Mouse (Mus musculus): ENCODE measurements at regions not wholly inside any gene's neighbourhood (a gene's known extent, or its start where the extent isn't known, plus 50 kb on each side); places are given as distances from the start of the nearest gene placed in this dataset.

DNA sequence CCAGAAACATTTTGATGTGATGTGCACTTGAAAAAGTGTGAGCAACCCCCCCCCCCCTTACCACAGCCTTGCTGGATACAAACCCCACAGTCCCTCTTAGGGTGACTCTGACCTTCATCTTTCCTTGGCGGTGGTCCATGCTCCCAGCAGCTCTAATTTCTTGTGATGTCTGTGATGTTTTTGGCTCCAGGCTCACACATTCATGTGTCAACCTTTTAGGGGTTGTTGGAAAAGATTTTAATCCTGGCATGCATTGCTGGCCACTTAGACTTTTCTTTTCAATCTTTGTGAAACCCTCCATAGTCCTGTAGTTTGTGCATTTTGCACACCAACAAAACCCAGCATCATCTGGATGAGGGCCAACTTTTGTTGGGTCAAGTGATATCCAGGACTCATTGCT lies 134.9 kb upstream of the Igfbp3 start:
- DNase-seq (ENCODE audit: low spot score): no peak

DNA sequence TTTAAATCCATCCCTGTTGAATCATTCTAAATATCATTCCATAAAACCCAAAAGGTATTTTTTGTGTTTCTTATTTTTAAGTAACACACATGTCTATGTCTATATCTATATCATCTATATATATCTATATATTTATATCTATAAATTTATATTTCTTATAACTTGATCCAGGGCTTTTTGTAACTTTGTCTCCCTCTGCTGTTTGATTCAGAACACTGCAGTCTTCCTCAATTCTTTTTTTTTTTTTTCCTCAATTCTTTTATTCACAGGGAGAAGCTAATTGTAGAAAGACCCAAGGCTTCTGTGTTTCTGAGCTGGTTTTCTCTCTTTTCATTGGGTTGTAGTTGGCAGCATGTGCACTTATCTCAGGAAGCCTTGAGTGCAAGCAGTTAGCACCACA lies 124.1 kb upstream of the Igfbp3 start:
- no peak for DNase-seq (ENCODE audit: low spot score)

DNA sequence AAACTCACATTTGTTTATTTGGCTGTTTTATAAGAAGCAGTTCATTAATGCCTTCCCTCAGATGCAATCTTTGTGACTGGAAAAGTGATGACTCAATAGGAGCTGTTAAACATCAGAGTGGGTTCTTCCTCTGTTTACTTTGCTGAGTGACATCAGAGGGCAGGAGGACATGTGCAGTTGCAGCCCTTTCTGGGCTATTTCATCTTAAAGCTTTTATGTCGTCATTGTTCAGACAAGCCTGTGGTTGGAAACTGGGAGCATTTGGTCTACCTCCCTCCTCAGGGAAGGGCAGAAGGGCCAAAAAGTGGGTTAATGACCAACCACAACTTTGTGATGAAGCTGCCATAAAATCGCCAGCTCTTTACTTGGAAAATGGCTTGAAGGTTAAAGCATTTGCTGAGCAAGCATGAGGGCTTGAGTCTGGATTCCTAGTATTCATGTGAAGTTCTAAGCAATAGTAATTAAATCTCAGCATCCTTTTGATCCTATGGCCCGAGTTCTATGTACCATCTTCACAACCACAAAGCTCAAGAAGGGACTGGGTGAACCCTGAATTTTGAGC lies 103.8 kb upstream of the Igfbp3 start:
- no peak for DNase-seq (ENCODE audit: low spot score)

DNA sequence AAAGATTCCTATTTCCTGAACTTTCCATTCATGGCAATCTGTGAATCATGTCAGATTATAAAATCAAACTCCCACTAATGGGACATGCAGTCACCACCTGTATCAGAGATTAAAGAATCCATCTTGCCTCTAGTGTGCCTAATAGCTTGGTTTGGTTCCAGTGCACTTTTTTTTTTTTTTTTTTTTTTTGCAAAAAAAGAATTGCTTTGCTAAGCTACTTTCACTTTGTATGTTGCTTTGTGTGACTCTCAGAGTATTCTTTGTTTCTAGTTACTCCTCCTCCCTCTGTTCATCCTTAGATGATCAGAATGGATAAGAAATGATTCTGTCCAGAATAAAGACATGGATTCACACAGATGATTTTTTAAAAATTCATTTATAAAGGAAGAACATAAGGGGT lies 82.5 kb upstream of the Igfbp3 start:
- DNase-seq (ENCODE audit: low spot score): no peak

DNA sequence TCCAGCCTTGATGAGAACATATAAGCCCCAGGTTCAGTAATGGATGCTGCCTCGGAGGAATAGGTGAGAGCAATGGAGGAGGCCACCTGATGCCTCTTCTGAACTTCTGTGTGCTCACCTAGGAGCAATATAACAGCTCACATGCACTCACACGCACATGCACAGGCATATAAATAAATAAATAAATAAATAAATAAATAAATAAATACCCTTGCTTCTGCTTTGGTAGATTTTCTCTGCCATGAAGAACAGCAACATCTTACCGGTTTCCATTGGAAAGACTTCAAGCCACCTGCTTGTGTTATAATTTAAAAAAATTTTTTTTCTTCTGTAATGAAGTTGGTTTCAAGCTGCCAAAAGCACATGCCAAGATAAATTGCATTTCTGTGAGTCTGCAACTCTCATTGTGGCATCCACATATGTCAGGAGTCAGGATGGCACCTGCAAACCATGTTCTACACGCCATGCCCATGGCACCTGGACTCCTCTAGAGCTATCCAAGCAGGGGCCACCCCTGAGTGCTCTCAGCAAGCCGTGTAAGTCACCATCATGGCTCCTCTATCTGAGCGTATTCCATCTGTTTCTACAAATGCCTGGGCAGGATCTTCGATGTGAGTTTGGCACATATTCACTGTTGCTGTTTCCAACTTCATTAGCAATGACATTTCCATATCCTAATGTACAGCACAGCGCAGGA lies 75.7 kb upstream of the Igfbp3 start:
- DNase-seq (ENCODE audit: low spot score): no peak

DNA sequence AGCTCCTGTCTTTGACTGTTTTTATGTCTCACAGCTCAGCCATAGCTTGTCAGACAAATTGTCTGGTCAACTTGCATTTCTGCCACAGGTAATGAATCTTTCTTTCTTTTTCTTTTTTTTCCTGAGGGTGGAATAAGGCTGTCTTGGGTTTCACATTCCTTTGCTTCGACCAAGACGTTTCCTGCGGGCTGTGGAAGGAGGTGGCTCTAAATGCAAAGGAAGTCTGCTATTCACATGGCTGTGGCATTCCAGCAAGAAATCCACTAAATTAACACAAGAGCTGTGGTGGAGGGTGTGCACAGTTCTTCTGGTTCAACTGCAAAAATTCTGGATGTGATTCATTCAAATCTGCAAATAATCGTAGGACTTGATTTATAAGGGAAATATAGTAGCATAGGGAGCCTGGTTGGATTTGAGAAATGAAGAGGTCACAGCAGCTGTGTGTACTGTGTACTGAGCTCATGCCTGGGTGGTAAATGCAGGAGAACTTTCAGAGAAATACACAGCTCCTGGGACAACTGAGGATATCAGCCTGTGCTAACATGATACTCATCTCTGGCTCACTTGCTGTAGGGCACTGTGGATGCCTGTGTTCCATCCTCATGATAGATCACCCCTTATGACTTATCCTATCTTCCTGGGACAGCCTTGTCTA lies 71.2 kb upstream of the Igfbp3 start:
- no peak for DNase-seq (ENCODE audit: low spot score)

DNA sequence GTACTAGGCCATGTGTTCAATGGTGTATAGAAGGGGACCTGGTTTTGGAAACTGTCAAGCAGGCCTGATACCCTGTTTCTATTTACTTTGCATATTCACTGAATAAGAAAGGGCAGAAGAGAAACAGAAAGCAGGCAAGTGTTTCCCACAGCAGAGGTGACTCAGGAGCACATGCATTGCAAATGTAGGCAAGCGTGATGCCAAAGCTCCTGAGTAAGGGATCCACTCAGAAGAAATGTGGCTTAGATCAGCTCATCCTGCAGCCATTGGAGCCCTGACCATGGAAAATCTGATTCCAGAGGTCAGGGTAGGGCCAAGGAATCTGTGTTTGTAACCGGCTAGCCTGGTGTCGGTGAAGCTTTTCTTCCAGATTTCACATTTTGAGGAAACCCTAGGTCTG lies 69.3 kb upstream of the Igfbp3 start:
- no peak for DNase-seq (ENCODE audit: low spot score)

DNA sequence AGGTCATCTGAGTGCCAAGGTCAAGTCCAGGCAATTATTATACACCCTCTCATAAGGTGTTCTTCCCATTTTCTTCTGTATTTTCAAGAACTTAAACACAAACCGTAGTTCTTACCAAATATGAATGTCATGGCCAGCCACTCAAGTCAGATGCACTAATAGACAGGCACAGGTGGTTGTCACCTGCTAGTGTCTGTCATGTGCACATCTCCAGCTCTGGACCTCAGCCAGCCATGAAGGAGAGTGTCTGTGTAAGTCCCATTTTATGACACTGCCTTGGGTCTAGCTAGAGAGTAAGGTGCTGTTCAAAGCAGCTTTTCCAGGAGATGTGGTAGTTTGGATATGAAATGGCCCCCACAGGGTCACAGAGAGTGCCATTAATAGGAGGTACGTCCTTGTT lies 68.5 kb upstream of the Igfbp3 start:
- no peak for DNase-seq (ENCODE audit: low spot score)

DNA sequence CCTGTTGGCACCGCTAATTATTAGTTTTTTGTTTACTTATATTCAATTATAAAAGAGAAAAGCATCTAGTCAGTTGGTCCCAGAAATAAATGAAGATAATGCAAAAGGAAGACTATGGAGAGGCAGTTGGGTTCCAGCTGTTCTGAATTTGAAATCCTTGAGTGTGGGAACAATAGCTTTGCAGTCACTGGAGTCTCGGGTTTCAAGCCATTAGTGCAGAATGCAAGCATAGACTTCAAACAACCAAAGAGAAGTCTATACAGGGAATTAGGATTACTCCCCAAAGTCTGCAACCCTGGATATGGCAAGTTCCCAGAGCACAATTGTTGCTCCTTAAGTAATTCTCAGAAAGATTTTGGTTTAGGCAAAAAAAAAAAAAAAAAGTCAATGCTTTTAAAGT lies 67.9 kb upstream of the Igfbp3 start:
- no peak for DNase-seq (ENCODE audit: low spot score)

DNA sequence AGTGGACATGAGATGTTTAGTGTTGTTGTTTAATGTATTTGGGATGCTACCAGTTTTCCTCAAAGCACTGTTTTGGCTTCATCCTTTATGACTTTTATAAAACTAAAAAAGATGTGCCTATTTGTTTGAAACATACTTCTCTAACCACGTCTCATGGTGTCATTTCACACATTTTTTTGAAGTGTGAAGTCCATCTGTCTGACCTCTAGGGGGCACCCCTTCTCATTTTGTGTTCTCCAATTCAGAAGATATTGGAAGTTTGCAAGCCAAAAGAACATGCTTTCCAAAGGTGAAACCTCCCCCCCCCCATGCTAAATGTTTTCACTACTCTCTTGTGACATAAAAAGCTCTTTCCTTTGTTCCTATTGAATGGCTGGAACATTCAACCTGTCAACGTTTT lies 66.2 kb upstream of the Igfbp3 start:
- peak; percentile 1 for DNase-seq (ENCODE audit: low spot score)

DNA sequence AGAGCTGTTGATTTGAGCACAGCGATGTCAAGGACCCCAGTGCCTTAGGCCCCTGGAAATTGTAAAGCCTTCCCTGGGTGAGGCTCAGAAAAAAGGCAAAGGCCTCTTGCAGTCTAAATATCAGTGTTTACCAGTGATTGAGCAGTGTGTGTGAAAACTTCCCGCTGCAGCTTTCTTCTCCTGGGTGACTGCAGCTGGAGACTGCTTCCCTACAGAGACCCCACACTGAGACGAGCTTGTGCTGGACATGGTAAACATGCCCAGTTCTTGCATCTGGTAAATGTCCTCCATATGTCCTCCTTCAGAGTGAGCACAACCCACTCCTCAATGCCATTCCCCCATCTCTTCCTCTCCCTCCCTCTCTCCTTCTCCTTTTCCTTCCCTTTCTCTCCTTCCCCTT lies 58.8 kb upstream of the Igfbp3 start:
- DNase-seq (ENCODE audit: low spot score): no peak

DNA sequence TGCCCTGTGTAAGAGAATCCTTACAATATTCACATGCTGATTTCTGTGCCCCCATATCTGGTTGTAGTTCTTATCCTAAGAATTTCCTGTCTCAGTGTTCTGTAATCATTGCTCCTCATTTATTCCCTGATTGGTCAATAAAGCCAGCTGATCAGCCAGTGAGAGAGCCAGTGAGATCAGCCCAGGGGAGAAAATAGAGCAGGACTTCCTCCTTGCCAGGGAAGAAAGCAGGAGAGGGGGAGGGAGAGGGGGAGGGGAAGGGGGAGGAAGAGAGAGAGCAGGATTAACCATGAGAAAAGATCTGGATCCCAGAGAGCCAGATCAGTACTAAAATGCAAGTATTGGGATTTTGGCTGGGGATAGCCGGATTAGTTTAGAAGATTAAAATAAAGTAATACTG lies 57.2 kb upstream of the Igfbp3 start:
- no peak for DNase-seq (ENCODE audit: low spot score)

DNA sequence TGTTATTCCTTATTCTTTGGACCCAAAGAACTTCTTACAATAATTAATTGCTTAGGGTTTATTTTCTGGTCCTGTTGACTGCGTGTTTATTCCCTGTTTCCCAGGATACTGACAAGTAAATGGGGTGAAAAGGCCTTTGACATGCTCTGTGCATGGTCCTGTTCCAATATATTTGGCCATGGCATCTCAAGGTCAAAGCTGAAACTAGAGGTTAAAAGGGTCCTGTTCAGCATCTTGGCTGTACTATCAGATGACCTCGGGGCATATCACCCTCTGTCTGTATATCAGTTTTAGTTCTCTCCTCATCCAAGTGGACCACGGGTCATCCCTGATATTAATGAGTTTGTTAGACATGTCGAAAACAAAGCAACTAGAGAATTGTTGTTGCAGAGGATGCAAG lies 50.2 kb upstream of the Igfbp3 start:
- no peak for DNase-seq (ENCODE audit: low spot score)
